Mouse (Mus musculus) CD4-positive, CD25-positive, alpha-beta regulatory T cell, adult 4 months (primary cell): Measurements from ENCODE around the gene 4930505A04Rik. TPM values are rescaled to one million over a fixed set of nuclear protein-coding genes. Genes with fewer than 3 reads are reported as not detected.
"Not testable (repeated sequence)": the region's sequence is repeated elsewhere in the genome, so short reads cannot be mapped to it uniquely, and the experiment has no call there.

Source experiments
- ATAC-seq: one replicate; pipeline ENCODE4 v1.8.0; 2017
- polyA plus RNA-seq, 2 experiments: library from polyadenylated mRNA; unstranded; fragments of 100-300 nt; shearing (Covaris generic); gene quantifications; one replicate each; pipeline ENCODE4 v1.2.1; 2017

The 4930505A04Rik gene
- polyA plus RNA-seq = not detected

- ATAC-seq = no peak
Observed at GRCm38 (mm10) chr11:30471751-30472593, at the start of gene 4930505A04Rik. 4930505A04Rik (minus strand) TSS chr11:30471827.

- no peak for ATAC-seq
Observed at GRCm38 (mm10) chr11:30517133-30517532, 45.5 kb upstream of the 4930505A04Rik start.

- no peak for ATAC-seq
Observed at GRCm38 (mm10) chr11:30508178-30508577, 36.6 kb upstream of the 4930505A04Rik start.

- ATAC-seq = no peak
Observed at GRCm38 (mm10) chr11:30498738-30499355, 27.2 kb upstream of the 4930505A04Rik start.

- ATAC-seq = no peak
Observed at GRCm38 (mm10) chr11:30497151-30497550, 25.5 kb upstream of the 4930505A04Rik start.

GRCm38 (mm10) chr11:30491515-30492260, 20.1 kb upstream of the 4930505A04Rik start:
- ATAC-seq = no peak

GRCm38 (mm10) chr11:30488183-30488582, 16.6 kb upstream of the 4930505A04Rik start:
- ATAC-seq = no peak

- no peak for ATAC-seq
Observed at GRCm38 (mm10) chr11:30483286-30483685, 11.7 kb upstream of the 4930505A04Rik start.

- no peak for ATAC-seq
Observed at GRCm38 (mm10) chr11:30471187-30471586, 440 bp downstream of the 4930505A04Rik start.

- ATAC-seq = no peak
Observed at GRCm38 (mm10) chr11:30454331-30454730, 17.3 kb downstream of the 4930505A04Rik start.

- no peak for ATAC-seq
Observed at GRCm38 (mm10) chr11:30448126-30448525, 23.5 kb downstream of the 4930505A04Rik start.

- no peak for ATAC-seq
Observed at GRCm38 (mm10) chr11:30447561-30447960, 24.1 kb downstream of the 4930505A04Rik start.

- ATAC-seq = not testable (repeated sequence)
Observed at GRCm38 (mm10) chr11:30444192-30444905, 27.3 kb downstream of the 4930505A04Rik start.

GRCm38 (mm10) chr11:30443746-30444145, 27.9 kb downstream of the 4930505A04Rik start:
- no peak for ATAC-seq

- ATAC-seq = no peak
Observed at GRCm38 (mm10) chr11:30433256-30433950, 38.2 kb downstream of the 4930505A04Rik start.

- no peak for ATAC-seq
Observed at GRCm38 (mm10) chr11:30405581-30405980, 66.0 kb downstream of the 4930505A04Rik start.

- no peak for ATAC-seq
Observed at GRCm38 (mm10) chr11:30404619-30405200, 66.9 kb downstream of the 4930505A04Rik start.

- no peak for ATAC-seq
Observed at GRCm38 (mm10) chr11:30394351-30394750, 77.3 kb downstream of the 4930505A04Rik start.

GRCm38 (mm10) chr11:30383076-30383475, 88.6 kb downstream of the 4930505A04Rik start:
- ATAC-seq = no peak
